Mouse (Mus musculus): ENCODE measurements around the gene Magi1.

Magi1 gene

GRCm38 (mm10) chr6:94283318-94284061 is at the start of gene Magi1:
Magi1 (minus strand) TSS chr6:94283917.
- DNase-seq (ENCODE audit: low read depth) = no peak

- DNase-seq (ENCODE audit: low read depth) = no peak
Observed at GRCm38 (mm10) chr6:94327143-94327542, 43.4 kb upstream of the Magi1 start.

- no peak for DNase-seq (ENCODE audit: low read depth)
Observed at GRCm38 (mm10) chr6:94316886-94317285, 33.2 kb upstream of the Magi1 start.

- no peak for DNase-seq (ENCODE audit: low read depth)
Observed at GRCm38 (mm10) chr6:94312285-94312684, 28.6 kb upstream of the Magi1 start.

- DNase-seq (ENCODE audit: low read depth) = no peak
Observed at GRCm38 (mm10) chr6:94308498-94308897, 24.8 kb upstream of the Magi1 start.

- DNase-seq (ENCODE audit: low read depth) = no peak
Observed at GRCm38 (mm10) chr6:94303512-94303911, 19.8 kb upstream of the Magi1 start.

- no peak for DNase-seq (ENCODE audit: low read depth)
Observed at GRCm38 (mm10) chr6:94301804-94302203, 18.1 kb upstream of the Magi1 start.

GRCm38 (mm10) chr6:94300562-94300961 is 16.8 kb upstream of the Magi1 start:
- no peak for DNase-seq (ENCODE audit: low read depth)

- no peak for DNase-seq (ENCODE audit: low read depth)
Observed at GRCm38 (mm10) chr6:94287387-94287786, 3.7 kb upstream of the Magi1 start.

GRCm38 (mm10) chr6:94286555-94286954 is 2.8 kb upstream of the Magi1 start:
- DNase-seq (ENCODE audit: low read depth) = no peak

- no peak for DNase-seq (ENCODE audit: low read depth)
Observed at GRCm38 (mm10) chr6:94284089-94284825, 540 bp upstream of the Magi1 start.

GRCm38 (mm10) chr6:94282301-94283241 is 1.1 kb downstream of the Magi1 start:
- no peak for DNase-seq (ENCODE audit: low read depth)

- no peak for DNase-seq (ENCODE audit: low read depth)
Observed at GRCm38 (mm10) chr6:94281606-94282280, 2.0 kb downstream of the Magi1 start.

GRCm38 (mm10) chr6:94273941-94274340 is 9.8 kb downstream of the Magi1 start:
- DNase-seq (ENCODE audit: low read depth) = no peak

- DNase-seq (ENCODE audit: low read depth) = no peak
Observed at GRCm38 (mm10) chr6:94270001-94270400, 13.7 kb downstream of the Magi1 start.

GRCm38 (mm10) chr6:94269174-94269573 is 14.5 kb downstream of the Magi1 start:
- no peak for DNase-seq (ENCODE audit: low read depth)

GRCm38 (mm10) chr6:94265244-94265935 is 18.3 kb downstream of the Magi1 start:
- DNase-seq (ENCODE audit: low read depth) = no peak

GRCm38 (mm10) chr6:94264183-94264941 is 19.4 kb downstream of the Magi1 start:
- DNase-seq (ENCODE audit: low read depth) = no peak

GRCm38 (mm10) chr6:94260831-94261230 is 22.9 kb downstream of the Magi1 start:
- no peak for DNase-seq (ENCODE audit: low read depth)

GRCm38 (mm10) chr6:94259981-94260380 is 23.7 kb downstream of the Magi1 start:
- DNase-seq (ENCODE audit: low read depth) = no peak

GRCm38 (mm10) chr6:94257831-94258173 is 25.9 kb downstream of the Magi1 start:
- DNase-seq (ENCODE audit: low read depth) = no peak
